Mouse (Mus musculus): ENCODE measurements at regions not wholly inside any gene's neighbourhood (a gene's known extent, or its start where the extent isn't known, plus 50 kb on each side); places are given as distances from the start of the nearest gene placed in this dataset.

GRCm38 (mm10) chr16:88412287-88412686 is 94.5 kb downstream of the Cldn17 start:
- Histone ChIP-seq H3K4me1 (ENCODE audit: control insufficient read depth, insufficient read depth, low read length) (no peaks in the 10 kb centered on the region; the same call in 1 of the 2 replicates), H3K36me3 (ENCODE audit: control insufficient read depth, insufficient read depth, low read length) (no peaks in the 10 kb centered on the region), H3K27ac (replicated peaks; ENCODE audit: insufficient read depth, low read depth, low read length) (no peak overlapping the region), H3K79me2 (ENCODE audit: control insufficient read depth, insufficient read depth, low read length) (no peaks in the 10 kb centered on the region), H3K27me3 (ENCODE audit: control insufficient read depth, insufficient read depth, low read length) (no peaks in the 10 kb centered on the region), H3K9ac (ENCODE audit: low read depth, low read length) (no peak overlapping the region), H3K4me3 (ENCODE audit: insufficient read depth, low read depth, low read length) (no peak overlapping the region)
- DNase-seq (ENCODE audit: extremely low read depth, low read depth, low spot score): peak; percentile 37
- TF ChIP-seq CTCF (IDR thresholded peaks at IDR 0.05; ENCODE audit: low read depth, low read length) (no peak), POLR2A (IDR thresholded peaks at IDR 0.05; ENCODE audit: extremely low read depth, insufficient read depth, low read length) (no peak)
- WGBS: 31% methylated on average over 1 of the region's 1 CpGs

DNA sequence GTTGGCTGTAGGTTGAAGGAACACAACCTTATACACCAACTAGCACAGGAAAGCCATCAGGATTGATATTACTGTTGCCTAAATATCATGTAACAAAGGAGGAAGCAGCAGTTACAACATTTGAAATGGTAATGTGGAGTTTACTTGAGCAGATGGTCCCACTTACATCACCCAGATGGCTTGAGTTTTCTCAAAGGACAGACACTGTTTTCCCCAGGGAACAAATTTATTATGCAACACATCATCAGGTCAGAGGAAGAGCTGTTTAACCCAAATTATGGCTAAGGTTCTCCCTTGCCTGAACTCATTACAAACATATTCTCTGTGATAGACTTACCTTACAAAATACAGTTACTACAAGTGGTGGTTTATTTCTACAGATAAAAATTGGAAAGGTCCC is 98.6 kb downstream of the Cldn17 start:
- no peaks in the 10 kb centered on the region for H3K36me3 ChIP-seq (ENCODE audit: control insufficient read depth, insufficient read depth, low read length)
- TF ChIP-seq CTCF (IDR thresholded peaks at IDR 0.05; ENCODE audit: low read depth, low read length) (no peak), POLR2A (IDR thresholded peaks at IDR 0.05; ENCODE audit: extremely low read depth, insufficient read depth, low read length) (no peak)
- H3K27me3 ChIP-seq (ENCODE audit: control insufficient read depth, insufficient read depth, low read length): peaks cover 2% of the 10 kb centered on the region; the same call in 1 of the 2 replicates
- H3K27ac ChIP-seq (replicated peaks; ENCODE audit: insufficient read depth, low read depth, low read length): no peak overlapping the region
- no peak overlapping the region for H3K9ac ChIP-seq (ENCODE audit: low read depth, low read length)
- H3K79me2 ChIP-seq (ENCODE audit: control insufficient read depth, insufficient read depth, low read length): no peaks in the 10 kb centered on the region
- H3K4me3 ChIP-seq (ENCODE audit: insufficient read depth, low read depth, low read length): no peak overlapping the region
- DNase-seq (ENCODE audit: extremely low read depth, low read depth, low spot score): no peak
- no peaks in the 10 kb centered on the region; the same call in 1 of the 2 replicates for H3K4me1 ChIP-seq (ENCODE audit: control insufficient read depth, insufficient read depth, low read length)

- Histone ChIP-seq H3K79me2 (ENCODE audit: control insufficient read depth, insufficient read depth, low read length) (no peaks in the 10 kb centered on the region), H3K27me3 (ENCODE audit: control insufficient read depth, insufficient read depth, low read length) (peaks cover 2% of the 10 kb centered on the region; the same call in 1 of the 2 replicates), H3K9ac (ENCODE audit: low read depth, low read length) (no peak overlapping the region), H3K36me3 (ENCODE audit: control insufficient read depth, insufficient read depth, low read length) (no peaks in the 10 kb centered on the region), H3K4me3 (ENCODE audit: insufficient read depth, low read depth, low read length) (no peak overlapping the region), H3K4me1 (ENCODE audit: control insufficient read depth, insufficient read depth, low read length) (no peaks in the 10 kb centered on the region), H3K27ac (replicated peaks; ENCODE audit: insufficient read depth, low read depth, low read length) (no peak overlapping the region)
- DNase-seq (ENCODE audit: extremely low read depth, low read depth, low spot score): no peak
- TF ChIP-seq POLR2A (IDR thresholded peaks at IDR 0.05; ENCODE audit: extremely low read depth, insufficient read depth, low read length) (no peak), CTCF (IDR thresholded peaks at IDR 0.05; ENCODE audit: low read depth, low read length) (no peak)
- WGBS: 70% methylated on average over 4 of the region's 4 CpGs
Measured at GRCm38 (mm10) chr16:88404331-88404730, 102.4 kb downstream of the Cldn17 start.

GRCm38 (mm10) chr16:88399881-88400280 is 106.9 kb downstream of the Cldn17 start:
- DNase-seq (ENCODE audit: extremely low read depth, low read depth, low spot score): no peak
- Histone ChIP-seq H3K27ac (replicated peaks; ENCODE audit: insufficient read depth, low read depth, low read length) (no peak overlapping the region), H3K79me2 (ENCODE audit: control insufficient read depth, insufficient read depth, low read length) (no peaks in the 10 kb centered on the region), H3K9ac (ENCODE audit: low read depth, low read length) (no peak overlapping the region), H3K36me3 (ENCODE audit: control insufficient read depth, insufficient read depth, low read length) (no peaks in the 10 kb centered on the region), H3K4me3 (ENCODE audit: insufficient read depth, low read depth, low read length) (no peak overlapping the region), H3K27me3 (ENCODE audit: control insufficient read depth, insufficient read depth, low read length) (no peaks in the 10 kb centered on the region), H3K4me1 (ENCODE audit: control insufficient read depth, insufficient read depth, low read length) (no peaks in the 10 kb centered on the region)
- WGBS: 72% methylated on average over 3 of the region's 3 CpGs
- TF ChIP-seq POLR2A (IDR thresholded peaks at IDR 0.05; ENCODE audit: extremely low read depth, insufficient read depth, low read length) (no peak), CTCF (IDR thresholded peaks at IDR 0.05; ENCODE audit: low read depth, low read length) (no peak)

DNA sequence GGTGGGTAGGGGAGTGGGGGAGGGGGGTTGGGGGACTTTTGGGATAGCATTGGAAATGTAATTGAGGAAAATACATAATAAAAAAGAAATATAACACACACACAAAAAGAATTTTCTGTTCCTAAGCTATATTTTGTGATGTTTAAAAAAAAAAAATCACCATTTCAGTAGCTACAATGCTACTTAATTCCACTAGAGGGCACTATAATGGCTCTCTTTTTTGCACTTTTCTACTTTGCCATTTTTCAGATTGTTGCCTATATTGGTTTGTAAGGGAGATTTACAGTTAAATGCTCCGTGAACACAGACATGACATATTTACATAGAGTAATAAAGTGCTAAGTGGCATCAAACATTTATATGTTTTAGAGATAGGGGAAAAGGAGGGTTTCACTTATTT is 102.7 kb upstream of the Grik1 start:
- TF ChIP-seq CTCF (IDR thresholded peaks at IDR 0.05; ENCODE audit: low read depth, low read length) (peak; percentile 27; the same call in 1 of the 2 replicates), POLR2A (IDR thresholded peaks at IDR 0.05; ENCODE audit: extremely low read depth, insufficient read depth, low read length) (no peak)
- Histone ChIP-seq H3K4me1 (ENCODE audit: control insufficient read depth, insufficient read depth, low read length) (no peaks in the 10 kb centered on the region), H3K27me3 (ENCODE audit: control insufficient read depth, insufficient read depth, low read length) (no peaks in the 10 kb centered on the region), H3K27ac (replicated peaks; ENCODE audit: insufficient read depth, low read depth, low read length) (no peak overlapping the region), H3K36me3 (ENCODE audit: control insufficient read depth, insufficient read depth, low read length) (no peaks in the 10 kb centered on the region), H3K9ac (ENCODE audit: low read depth, low read length) (no peak overlapping the region), H3K4me3 (ENCODE audit: insufficient read depth, low read depth, low read length) (no peak overlapping the region), H3K79me2 (ENCODE audit: control insufficient read depth, insufficient read depth, low read length) (no peaks in the 10 kb centered on the region)
- 39% methylated on average over 1 of the region's 1 CpGs for WGBS
- DNase-seq (ENCODE audit: extremely low read depth, low read depth, low spot score): no peak

GRCm38 (mm10) chr16:88381605-88382279 is 91.7 kb upstream of the Grik1 start:
- 7% methylated on average over 2 of the region's 2 CpGs for WGBS

More at GRCm38 (mm10) chr16:88381605-88382279, 91.7 kb upstream of the Grik1 start:
- no peak overlapping the region for H3K27ac ChIP-seq (replicated peaks; ENCODE audit: insufficient read depth, low read depth, low read length)
- no peak for DNase-seq (ENCODE audit: extremely low read depth, low read depth, low spot score)
- H3K79me2 ChIP-seq (ENCODE audit: control insufficient read depth, insufficient read depth, low read length): no peaks in the 10 kb centered on the region
- H3K36me3 ChIP-seq (ENCODE audit: control insufficient read depth, insufficient read depth, low read length): no peaks in the 10 kb centered on the region
- H3K9ac ChIP-seq (ENCODE audit: low read depth, low read length): no peak overlapping the region
- TF ChIP-seq CTCF (IDR thresholded peaks at IDR 0.05; ENCODE audit: low read depth, low read length): no peak
- TF ChIP-seq POLR2A (IDR thresholded peaks at IDR 0.05; ENCODE audit: extremely low read depth, insufficient read depth, low read length): no peak
- H3K27me3 ChIP-seq (ENCODE audit: control insufficient read depth, insufficient read depth, low read length): no peaks in the 10 kb centered on the region
- H3K4me1 ChIP-seq (ENCODE audit: control insufficient read depth, insufficient read depth, low read length): no peaks in the 10 kb centered on the region
- H3K4me3 ChIP-seq (ENCODE audit: insufficient read depth, low read depth, low read length): no peak overlapping the region
